Mouse (Mus musculus): ENCODE data around the gene Olfr449.

- TF ChIP-seq POLR2A (IDR thresholded peaks at IDR 0.05; ENCODE audit: borderline replicate concordance, extremely low read depth, insufficient read depth, insufficient read length, poor library complexity, severe bottlenecking) (no peak), CTCF (IDR thresholded peaks at IDR 0.05; ENCODE audit: borderline replicate concordance, extremely low read depth, insufficient read depth, insufficient read length) (no peak)
Measured at GRCm38 (mm10) chr6:42811639-42812038, 22.5 kb upstream of the Olfr449 start, which contains the start of gene Olfr450.
